Mouse (Mus musculus): ENCODE data around the gene Fam71e1. TPM values are rescaled to one million over a fixed set of nuclear protein-coding genes. Genes with fewer than 3 reads are reported as not detected.
A peak's percentile ranks its signal among the peaks of the same experiment; 100 is the strongest.

Gene Fam71e1
- 7.3 and 7.6 TPM in 2 replicates for total RNA-seq (2017)

DNA sequence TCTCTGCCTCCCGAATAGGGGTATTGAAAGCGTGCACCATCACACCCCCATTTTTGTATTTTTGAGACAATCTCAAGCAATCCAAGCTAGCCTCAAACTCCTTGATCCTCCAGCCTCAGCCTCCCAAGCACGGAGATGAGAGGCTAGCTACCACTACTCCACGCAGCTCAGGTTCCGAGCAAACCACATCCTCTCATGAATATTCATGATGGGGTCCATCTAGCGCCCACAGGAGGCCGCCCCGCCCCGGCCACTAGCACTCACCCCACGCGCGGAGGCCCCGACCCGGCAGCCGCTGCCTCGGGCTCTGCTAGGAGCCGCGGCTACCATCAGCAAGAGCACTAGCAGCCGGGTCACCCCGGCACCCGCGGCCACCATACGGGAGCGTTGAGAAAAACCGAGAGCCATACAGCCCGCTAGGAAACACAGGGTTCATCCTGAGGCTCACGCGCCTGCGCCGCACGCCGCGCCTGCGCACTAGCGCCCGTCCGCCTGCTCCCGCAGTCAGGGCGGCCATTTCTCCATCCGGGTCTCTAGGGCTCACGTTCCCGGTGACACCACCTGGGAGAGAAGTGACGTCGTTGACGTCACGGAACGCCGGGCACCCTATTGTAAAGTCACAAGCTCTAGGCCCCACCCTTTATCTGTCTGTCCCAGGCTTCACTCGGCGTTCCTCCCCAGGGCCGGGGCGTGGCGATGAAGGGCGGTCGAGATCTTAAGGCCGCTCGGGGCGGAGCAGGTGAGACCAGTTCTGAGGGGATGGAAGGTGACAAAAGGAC, at the start of gene Fam71e1, which contains the start of gene Emc10:
Gene Fam71e1, plus strand, starts transcription at position 590 of the 779 bp plus-strand sequence.
Gene Emc10, minus strand, starts transcription at position 538 of the 779 bp plus-strand sequence.
- peak; percentile 92 for ATAC-seq (ENCODE audit: extremely low read depth, insufficient number of reproducible peaks, low FRiP score, poor library complexity, severe bottlenecking)

DNA sequence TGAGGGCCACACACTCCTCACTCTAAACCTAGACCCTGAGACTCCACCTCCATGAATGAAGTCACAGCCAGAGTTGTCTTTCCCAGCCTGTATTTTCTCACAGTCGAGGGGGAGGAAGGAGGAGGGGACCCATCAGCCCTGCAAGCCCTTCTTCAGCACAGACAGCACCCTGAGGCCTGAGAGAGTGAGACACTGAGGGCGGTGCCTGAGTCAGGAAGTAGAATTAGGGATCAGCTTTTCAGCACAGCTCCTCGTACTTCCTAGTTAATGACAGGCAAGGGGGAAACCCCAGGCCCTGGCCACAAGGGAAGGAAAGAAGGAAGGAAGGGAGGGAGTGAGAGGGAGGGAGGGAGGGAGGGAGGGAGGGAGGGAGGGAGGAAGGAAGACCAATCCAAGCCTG, 43.1 kb upstream of the Fam71e1 start:
- no peak for ATAC-seq (ENCODE audit: extremely low read depth, insufficient number of reproducible peaks, low FRiP score, poor library complexity, severe bottlenecking)

DNA sequence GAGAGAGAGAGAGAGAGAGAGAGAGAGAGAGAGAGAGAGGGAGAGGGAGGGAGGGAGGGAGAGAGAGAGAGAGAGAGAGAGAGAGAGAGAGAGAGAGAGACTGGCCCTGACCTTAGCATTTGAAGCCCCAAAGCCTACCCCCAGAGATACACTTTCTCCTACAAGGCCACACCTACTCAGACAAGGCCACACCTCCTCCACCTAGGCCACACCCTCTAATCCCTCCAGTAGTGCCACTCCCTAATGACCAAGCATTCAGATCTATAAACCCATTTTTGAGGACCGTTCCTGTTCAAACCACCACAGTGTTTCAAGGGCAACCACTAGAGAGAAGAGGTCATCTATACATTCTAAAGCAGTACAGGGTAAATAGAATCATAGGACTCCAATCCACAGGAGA, 40.1 kb upstream of the Fam71e1 start:
- no peak for ATAC-seq (ENCODE audit: extremely low read depth, insufficient number of reproducible peaks, low FRiP score, poor library complexity, severe bottlenecking)

DNA sequence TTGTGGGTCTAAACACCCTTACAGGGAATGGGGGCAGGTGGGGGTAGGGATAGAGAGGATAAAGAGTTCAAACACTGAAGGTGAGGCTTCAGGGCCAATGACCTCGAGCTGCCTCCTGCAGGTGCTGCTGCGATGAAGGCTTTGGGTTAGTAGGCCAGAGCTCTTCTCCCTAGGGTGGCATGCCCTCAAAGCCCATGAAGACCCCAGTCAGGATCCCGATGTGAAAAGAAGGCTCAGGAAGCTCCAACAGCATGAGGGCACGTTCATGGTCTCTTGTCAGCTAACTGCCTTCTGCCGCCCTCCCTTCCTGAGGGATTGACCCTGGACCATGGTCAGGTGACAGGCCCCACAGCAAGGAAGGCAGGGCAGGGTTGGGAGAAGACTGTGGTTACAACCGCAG, 36.3 kb upstream of the Fam71e1 start:
- no peak for ATAC-seq (ENCODE audit: extremely low read depth, insufficient number of reproducible peaks, low FRiP score, poor library complexity, severe bottlenecking)

DNA sequence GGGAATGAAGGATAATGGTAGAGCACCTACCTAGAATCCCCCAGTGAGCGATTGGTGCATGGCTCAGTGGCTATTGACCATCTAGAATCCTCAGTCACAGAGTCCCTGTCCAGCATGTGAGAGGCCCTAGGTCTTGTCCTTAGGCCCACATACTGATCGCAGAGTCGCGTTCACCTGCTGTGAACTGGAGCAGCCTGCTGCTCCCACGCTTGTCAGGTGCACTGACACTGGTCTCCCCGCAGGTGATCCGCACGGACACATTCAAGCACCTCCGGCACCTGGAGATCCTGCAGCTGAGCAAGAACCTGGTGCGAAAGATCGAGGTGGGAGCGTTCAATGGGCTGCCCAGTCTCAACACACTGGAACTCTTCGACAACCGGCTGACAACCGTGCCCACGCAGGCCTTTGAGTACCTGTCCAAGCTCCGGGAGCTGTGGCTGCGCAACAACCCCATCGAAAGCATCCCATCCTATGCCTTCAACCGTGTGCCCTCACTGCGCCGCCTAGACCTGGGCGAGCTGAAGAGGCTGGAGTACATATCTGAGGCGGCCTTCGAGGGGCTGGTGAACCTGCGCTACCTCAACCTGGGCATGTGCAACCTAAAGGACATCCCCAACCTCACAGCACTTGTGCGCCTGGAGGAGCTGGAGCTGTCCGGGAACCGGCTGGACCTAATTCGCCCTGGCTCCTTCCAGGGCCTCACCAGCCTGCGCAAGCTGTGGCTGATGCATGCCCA, 35.4 kb upstream of the Fam71e1 start:
- ATAC-seq (ENCODE audit: extremely low read depth, insufficient number of reproducible peaks, low FRiP score, poor library complexity, severe bottlenecking), result no peak

DNA sequence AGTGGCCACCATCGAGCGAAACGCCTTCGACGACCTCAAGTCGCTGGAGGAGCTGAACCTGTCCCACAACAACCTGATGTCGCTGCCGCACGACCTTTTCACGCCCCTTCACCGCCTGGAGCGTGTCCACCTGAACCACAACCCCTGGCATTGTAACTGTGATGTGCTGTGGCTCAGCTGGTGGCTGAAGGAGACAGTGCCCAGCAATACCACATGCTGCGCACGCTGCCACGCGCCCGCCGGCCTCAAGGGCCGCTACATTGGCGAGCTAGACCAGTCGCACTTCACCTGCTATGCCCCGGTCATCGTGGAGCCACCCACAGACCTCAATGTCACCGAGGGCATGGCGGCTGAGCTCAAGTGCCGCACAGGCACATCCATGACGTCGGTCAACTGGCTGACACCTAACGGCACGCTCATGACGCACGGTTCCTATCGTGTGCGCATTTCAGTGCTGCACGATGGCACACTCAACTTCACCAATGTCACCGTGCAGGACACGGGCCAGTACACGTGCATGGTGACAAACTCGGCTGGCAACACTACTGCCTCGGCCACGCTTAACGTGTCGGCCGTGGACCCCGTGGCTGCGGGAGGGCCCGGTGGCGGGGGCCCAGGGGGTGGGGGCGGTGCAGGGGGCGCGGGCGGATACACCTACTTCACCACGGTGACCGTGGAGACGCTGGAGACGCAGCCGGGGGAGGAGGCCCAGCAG, 34.7 kb upstream of the Fam71e1 start:
- ATAC-seq (ENCODE audit: extremely low read depth, insufficient number of reproducible peaks, low FRiP score, poor library complexity, severe bottlenecking), result no peak

DNA sequence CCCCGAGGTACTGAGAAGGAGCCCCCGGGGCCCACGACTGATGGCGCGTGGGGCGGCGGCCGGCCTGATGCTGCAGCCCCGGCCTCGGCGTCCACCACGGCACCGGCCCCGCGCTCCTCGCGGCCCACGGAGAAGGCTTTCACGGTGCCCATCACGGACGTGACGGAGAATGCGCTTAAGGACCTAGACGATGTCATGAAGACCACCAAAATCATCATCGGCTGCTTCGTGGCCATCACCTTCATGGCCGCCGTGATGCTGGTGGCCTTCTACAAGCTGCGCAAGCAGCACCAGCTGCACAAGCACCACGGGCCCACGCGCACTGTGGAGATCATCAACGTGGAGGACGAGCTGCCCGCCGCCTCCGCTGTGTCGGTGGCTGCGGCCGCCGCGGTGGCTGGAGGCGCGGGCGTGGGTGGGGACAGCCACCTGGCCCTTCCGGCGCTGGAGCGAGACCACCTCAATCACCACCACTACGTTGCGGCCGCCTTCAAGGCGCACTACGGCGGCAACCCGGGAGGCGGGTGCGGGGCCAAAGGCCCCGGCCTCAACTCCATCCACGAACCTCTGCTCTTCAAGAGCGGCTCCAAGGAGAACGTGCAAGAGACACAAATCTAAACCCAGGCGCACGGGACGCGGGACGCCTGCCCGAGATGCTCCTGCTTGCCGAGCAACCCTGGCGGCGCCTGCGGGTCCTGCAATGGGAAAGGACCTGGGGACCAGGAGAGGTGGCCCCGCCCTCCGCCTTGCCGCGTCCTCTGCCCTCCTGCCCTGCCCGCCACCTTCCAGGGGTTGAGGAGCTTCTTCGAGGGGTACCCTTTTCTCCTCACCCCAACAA, 33.9 kb upstream of the Fam71e1 start:
- ATAC-seq (ENCODE audit: extremely low read depth, insufficient number of reproducible peaks, low FRiP score, poor library complexity, severe bottlenecking), result no peak

DNA sequence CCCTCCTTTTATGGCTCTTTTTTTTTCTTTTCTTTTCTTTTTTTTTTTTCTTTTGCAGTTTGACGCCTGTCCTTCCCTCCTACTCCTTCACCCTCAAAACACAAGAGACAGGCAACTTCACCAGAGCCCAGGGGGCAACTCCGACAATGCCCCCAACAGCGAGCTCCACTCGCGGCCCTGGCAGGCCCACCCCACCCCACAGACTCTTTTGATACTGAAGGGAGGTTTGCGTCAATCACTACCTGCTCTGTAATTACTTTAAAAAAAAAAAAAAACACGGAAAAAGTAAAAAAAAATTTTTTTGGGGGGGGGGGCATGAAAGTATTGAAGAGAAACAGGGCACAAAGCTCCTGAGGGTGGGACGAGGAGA, 33.3 kb upstream of the Fam71e1 start:
- no peak for ATAC-seq (ENCODE audit: extremely low read depth, insufficient number of reproducible peaks, low FRiP score, poor library complexity, severe bottlenecking)

DNA sequence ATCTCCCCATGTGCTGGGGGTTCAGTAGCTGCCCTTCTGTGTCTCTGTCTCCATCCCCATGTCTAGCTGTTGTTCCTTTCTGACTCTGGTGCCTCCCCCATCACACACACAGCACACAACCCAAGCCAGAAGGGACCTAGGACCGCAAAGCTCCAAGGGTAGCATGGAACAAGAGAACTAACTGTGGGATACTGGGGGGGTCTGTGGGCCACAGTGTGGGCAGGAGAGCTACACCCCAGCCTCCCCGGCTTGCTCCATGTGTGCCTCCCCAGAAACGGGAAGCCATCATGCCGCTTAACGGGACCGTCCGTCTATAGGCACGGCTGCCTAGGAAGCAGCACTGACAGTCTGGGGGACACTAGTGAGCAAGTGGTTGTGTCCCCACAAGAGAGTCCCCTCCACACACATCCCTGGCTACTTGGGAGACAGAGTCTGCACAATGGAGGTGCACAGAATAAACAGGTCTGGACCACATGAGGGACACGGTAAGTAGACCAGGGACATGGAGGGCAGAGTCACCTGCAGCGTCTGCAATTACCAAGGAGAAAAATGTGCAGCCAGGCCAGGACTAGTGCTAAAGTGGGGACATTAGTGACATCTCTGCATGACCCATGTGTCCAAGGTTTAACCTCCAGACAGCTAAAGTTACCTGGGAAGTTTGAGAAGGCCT, 32.7 kb upstream of the Fam71e1 start:
- no peak for ATAC-seq (ENCODE audit: extremely low read depth, insufficient number of reproducible peaks, low FRiP score, poor library complexity, severe bottlenecking)

DNA sequence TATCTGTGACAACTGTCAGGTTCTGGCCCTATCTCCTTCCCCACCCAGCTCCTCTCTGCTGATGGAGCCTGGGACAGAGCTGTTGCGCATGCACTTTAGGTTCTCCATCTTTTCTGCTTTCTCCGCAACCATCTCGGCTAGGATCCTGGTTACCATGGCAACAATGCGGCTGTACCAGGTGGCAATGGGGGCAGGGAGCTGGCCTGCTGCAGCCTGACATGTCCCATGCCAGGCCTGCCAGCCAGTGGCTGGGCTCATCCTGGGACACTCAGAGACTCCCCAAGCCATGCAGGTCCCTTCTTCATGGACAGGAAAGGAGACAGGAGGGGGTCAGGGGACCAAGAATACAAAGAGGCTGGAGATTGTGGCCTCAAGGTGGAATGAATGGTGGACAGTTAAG, 31.9 kb upstream of the Fam71e1 start:
- ATAC-seq (ENCODE audit: extremely low read depth, insufficient number of reproducible peaks, low FRiP score, poor library complexity, severe bottlenecking), result no peak

DNA sequence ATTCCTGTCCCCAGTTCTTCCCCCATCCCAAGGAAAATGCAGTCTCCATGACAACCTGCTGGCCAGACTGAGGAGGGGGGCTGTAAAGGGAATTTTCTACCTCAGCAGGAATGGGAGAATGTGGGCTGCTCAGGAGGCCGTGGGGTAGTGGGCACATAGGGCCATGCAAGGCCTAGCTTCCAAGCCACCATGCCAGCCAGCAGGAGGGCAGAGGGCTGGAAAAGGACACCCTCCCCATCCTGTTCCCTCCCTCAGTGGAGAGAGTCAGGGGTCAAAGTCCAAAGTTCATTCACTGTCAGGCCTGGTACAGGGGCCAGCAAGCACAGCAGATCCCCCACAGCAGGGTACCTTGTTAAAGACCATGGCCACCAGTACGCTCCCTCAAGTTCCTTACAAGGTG, 31.3 kb upstream of the Fam71e1 start, which contains the start of gene Aspdh:
Gene Aspdh, plus strand, starts transcription at position 281 of the 400 bp plus-strand sequence.
- ATAC-seq (ENCODE audit: extremely low read depth, insufficient number of reproducible peaks, low FRiP score, poor library complexity, severe bottlenecking), result no peak

DNA sequence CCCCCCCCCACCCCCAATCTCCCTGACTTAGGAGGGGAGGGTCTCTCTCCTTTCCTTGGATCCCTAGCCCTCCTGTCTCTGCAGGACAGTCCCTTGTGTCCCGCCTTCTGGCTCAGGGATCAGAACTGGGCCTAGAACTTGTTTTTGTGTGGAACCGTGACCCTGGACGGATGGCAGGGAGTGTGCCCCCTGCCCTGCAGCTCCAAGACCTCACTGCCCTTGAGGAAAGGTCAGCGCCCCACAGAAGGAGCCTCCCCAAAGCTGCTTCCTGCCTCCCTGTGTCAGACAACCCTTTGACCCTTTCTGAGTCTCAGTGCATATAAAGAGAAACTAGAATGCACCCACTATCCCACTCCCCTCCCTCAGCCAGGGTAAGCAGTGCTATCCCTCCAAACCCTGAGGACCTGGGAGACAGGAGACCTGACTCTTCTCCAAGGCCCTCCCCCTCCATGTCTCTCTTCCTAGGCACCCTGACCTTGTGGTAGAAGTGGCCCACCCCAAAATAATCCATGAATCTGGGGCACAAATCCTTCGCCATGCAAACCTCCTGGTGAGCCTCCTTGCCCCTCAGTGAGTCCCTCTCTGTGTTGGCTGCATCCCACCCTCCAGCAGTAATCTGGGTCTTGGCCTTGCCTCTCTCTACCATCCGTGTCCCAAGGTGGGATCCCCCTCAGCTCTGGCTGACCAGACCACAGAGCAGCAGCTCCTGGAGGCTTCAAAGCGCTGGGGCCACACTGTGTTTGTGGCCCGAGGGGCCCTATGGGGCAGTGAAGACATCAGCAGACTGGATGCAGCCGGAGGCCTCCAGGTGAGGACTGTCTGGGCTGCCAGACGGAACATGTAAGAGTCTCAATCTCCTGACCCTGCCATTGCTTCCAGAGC, 30.1 kb upstream of the Fam71e1 start:
- ATAC-seq (ENCODE audit: extremely low read depth, insufficient number of reproducible peaks, low FRiP score, poor library complexity, severe bottlenecking), result no peak

DNA sequence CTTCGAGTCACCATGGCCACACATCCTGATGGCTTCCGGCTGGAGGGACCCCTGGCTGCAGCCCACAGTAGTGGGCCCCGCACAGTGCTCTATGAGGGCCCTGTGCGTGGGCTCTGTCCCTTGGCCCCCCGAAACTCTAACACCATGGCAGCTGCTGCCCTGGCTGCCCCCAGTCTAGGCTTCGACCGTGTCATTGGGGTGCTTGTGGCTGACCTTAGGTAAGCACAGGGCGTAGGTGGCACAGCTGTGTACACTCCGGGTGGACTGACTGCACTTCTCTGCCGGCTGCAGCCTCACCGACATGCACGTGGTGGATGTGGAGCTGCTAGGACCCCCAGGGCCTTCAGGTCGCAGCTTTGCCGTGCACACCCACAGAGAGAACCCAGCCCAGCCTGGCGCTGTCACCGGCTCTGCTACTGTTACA, 29.5 kb upstream of the Fam71e1 start:
- ATAC-seq (ENCODE audit: extremely low read depth, insufficient number of reproducible peaks, low FRiP score, poor library complexity, severe bottlenecking), result no peak

DNA sequence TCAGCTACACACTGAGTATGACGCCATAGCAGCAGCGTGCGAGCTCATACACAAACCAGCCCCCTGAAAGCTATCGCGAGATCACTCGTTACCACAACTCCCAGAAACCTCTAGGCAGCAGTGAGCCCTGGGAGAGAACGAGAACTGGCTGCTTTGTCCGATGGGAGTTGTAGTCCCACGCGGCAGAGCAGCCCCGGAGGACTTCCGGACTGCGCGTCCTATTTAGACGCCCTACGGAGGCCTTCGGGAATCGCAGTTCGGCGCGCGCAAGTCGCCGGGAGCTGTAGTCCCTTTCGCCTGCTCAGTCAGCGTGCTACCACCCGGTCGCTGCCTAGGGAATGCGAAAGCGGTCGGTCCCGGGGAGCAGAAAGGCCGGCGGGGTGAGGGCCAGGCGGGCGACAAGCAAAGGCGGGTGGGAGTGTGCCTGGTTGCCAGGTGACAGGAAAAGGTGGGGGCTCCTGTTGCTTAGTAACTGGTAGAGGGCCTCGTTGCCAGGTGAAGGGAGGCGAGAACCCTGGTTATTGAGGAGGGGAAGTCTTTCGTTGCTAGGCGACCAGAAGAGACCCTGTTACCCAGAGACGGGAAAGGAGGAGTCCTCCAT, 28.5 kb upstream of the Fam71e1 start, which contains the start of gene Josd2:
Gene Josd2, plus strand, starts transcription at position 170 of the 601 bp plus-strand sequence.
- ATAC-seq (ENCODE audit: extremely low read depth, insufficient number of reproducible peaks, low FRiP score, poor library complexity, severe bottlenecking), result peak; percentile 87

DNA sequence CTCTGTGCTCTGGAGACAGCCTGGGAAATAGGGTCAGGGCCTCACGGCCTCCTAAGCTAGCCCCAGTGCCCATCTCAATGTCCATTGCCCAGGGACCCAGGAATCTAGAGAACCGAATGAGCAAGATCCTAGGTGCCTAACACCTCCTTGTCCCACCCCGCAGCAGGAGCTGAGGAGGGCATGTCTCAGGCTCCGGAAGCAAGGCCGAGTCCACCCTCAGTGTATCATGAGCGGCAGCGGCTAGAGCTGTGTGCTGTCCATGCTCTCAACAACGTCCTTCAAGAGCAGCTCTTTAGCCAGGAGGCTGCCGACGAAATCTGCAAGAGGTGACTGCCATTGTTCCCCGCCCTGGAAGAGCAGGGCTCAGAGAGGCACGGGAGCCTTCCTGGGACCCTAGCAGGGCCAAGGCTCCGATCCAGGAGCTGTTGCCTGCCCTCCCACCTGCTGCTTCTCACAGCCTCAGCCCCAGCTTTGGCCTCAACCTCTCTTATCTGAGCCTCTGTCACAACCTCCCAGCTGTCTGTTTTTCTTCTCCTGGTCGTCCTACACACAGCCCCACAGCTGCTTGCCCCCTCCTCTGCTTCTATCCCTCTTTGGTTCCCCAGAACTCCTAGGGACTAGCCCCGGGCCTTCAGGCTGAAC, 27.6 kb upstream of the Fam71e1 start:
- no peak for ATAC-seq (ENCODE audit: extremely low read depth, insufficient number of reproducible peaks, low FRiP score, poor library complexity, severe bottlenecking)

Data from neutrophil, adult 5-6 weeks (primary cell).